24 mouse cellular contexts compared by ENCODE assay signal in genomic region chrX:71260857-71261256, GRCm38 (mm10).
"Had no signal": no experiment of that assay in that cellular context is flagged by ENCODE, and none has a peak within 500 bp of the region (broad histone marks: within the 10 kb centered on the region; RNA-seq: fewer than 3 reads in every experiment).

No protein-coding gene starts in this region.

- H3K9ac ChIP-seq: heart, embryonic 13.5 days; heart, embryonic 15.5 days; hindbrain, embryonic 13.5 days; hindbrain, embryonic 15.5 days; limb, embryonic 13.5 days; limb, embryonic 15.5 days; liver, embryonic 12.5 days; liver, embryonic 14.5 days had no signal

- H3K9me3 ChIP-seq: heart, embryonic 13.5 days; heart, embryonic 15.5 days; hindbrain, embryonic 13.5 days; hindbrain, embryonic 15.5 days; limb, embryonic 13.5 days; limb, embryonic 15.5 days; liver, embryonic 12.5 days had no signal

- H3K4me1 ChIP-seq: heart, embryonic 13.5 days; heart, embryonic 15.5 days; hindbrain, embryonic 13.5 days; hindbrain, embryonic 15.5 days; limb, embryonic 13.5 days; limb, embryonic 15.5 days; liver, embryonic 12.5 days had no signal

- H3K36me3 ChIP-seq: heart, embryonic 13.5 days; heart, embryonic 15.5 days; hindbrain, embryonic 13.5 days; hindbrain, embryonic 15.5 days; limb, embryonic 13.5 days; limb, embryonic 15.5 days; liver, embryonic 12.5 days had no signal

- H3K4me3 ChIP-seq: heart, adult 2 months; heart, embryonic 13.5 days; heart, embryonic 15.5 days; hindbrain, embryonic 13.5 days; hindbrain, embryonic 15.5 days; layer of hippocampus, adult 2 months; left cerebral cortex, adult 2 months; limb, embryonic 13.5 days; limb, embryonic 15.5 days; liver, embryonic 12.5 days had no signal

- H3K27me3 ChIP-seq: heart, embryonic 15.5 days; hindbrain, embryonic 13.5 days; hindbrain, embryonic 15.5 days; limb, embryonic 13.5 days; limb, embryonic 15.5 days; liver, embryonic 12.5 days had no signal

- H3K27ac ChIP-seq: heart, adult 2 months; heart, embryonic 13.5 days; heart, embryonic 15.5 days; hindbrain, embryonic 13.5 days; hindbrain, embryonic 15.5 days; hindbrain, postnatal 0 days; layer of hippocampus, adult 2 months; left cerebral cortex, adult 2 months; limb, embryonic 13.5 days; limb, embryonic 15.5 days; liver, embryonic 12.5 days; liver, embryonic 14.5 days had no signal

- ATAC-seq: hindbrain, postnatal 0 days; intestine, embryonic 16.5 days; liver, embryonic 12.5 days had no signal

- DNase-seq: gastrocnemius, postnatal 14 days; gastrocnemius, postnatal 36 days; heart, adult 11 months; heart, adult 2 months; heart, postnatal 14 days; heart, postnatal 36 days; kidney, adult 11 months; kidney, adult 8-10 months; kidney, postnatal 10 days; kidney, postnatal 25 days; kidney, postnatal 4 days; left cerebral cortex, postnatal 4 days had no signal

- H3K4me2 ChIP-seq: heart, embryonic 13.5 days; heart, embryonic 15.5 days; hindbrain, embryonic 13.5 days; hindbrain, embryonic 15.5 days; limb, embryonic 13.5 days; limb, embryonic 15.5 days; liver, embryonic 12.5 days had no signal
